Mouse (Mus musculus) heart, adult 2 months (tissue): ENCODE measurements at regions not wholly inside any gene's neighbourhood (a gene's known extent, or its start where the extent isn't known, plus 50 kb on each side); places are given as distances from the start of the nearest gene placed in this dataset.

Experiments used
- DNase-seq, 2 experiments: peaks; one replicate each; pipeline ENCODE4 v3.0.0; 2021
- H3K27ac ChIP-seq: fragments of 200-600 bp; 2 replicates; pipeline ENCODE4 v1.8.1; 2022
- H3K27me3 ChIP-seq: fragments of 200-500 bp; 2 replicates; pipeline ENCODE4 v1.6.1; 2012; ENCODE audit warnings: mild to moderate bottlenecking, low read length, inconsistent platforms, mixed read lengths; ENCODE audit not compliant: control insufficient read depth, insufficient read depth
- H3K36me3 ChIP-seq: fragments of 200-500 bp; 2 replicates; pipeline ENCODE4 v1.6.1; 2012; ENCODE audit warnings: low read length, inconsistent platforms; ENCODE audit not compliant: control insufficient read depth, insufficient read depth
- H3K4me1 ChIP-seq: fragments of 200-500 bp; 2 replicates; pipeline ENCODE4 v1.6.1; 2011; ENCODE audit warnings: low read length; ENCODE audit not compliant: control insufficient read depth, insufficient read depth
- H3K4me3 ChIP-seq: fragments of 200-600 bp; 2 replicates; pipeline ENCODE4 v1.8.1; 2022
- H3K79me2 ChIP-seq: fragments of 200-500 bp; replicated peaks from 2 replicates; pipeline ENCODE4 v1.6.1; 2012; ENCODE audit warnings: mild to moderate bottlenecking, inconsistent platforms, low read length, moderate library complexity, mixed read lengths; ENCODE audit not compliant: control insufficient read depth, insufficient read depth
- H3K9ac ChIP-seq: fragments of 200-500 bp; 2 replicates; pipeline ENCODE4 v1.6.1; 2012; ENCODE audit warnings: low read depth, mild to moderate bottlenecking, control low read depth, inconsistent platforms, low read length, mixed read lengths
- CTCF ChIP-seq: fragments of 200-600 bp; IDR thresholded peaks from 2 replicates; pipeline ENCODE4 v1.8.1; 2022; ENCODE audit warnings: antibody characterized with exemption, mild to moderate bottlenecking, moderate library complexity
- EP300 ChIP-seq: fragments of 200-500 bp; IDR thresholded peaks from 2 replicates; pipeline ENCODE4 v1.6.1; 2011; ENCODE audit warnings: low read depth, low read length, control low read depth; ENCODE audit not compliant: insufficient read depth
- POLR2A ChIP-seq: fragments of 200-500 bp; IDR thresholded peaks from 2 replicates; pipeline ENCODE4 v1.6.1; 2011; ENCODE audit warnings: mild to moderate bottlenecking, low read depth, low read length, control low read depth; ENCODE audit not compliant: insufficient read depth
- WGBS: fragments of 180-500 bp; shearing (Covaris S2); methylation state at CpG from one replicate; pipeline ENCODE4 v1.1.7; 2018; 5-methylcytosine and 5-hydroxymethylcytosine counted together
- intact Hi-C: fragments of 180-260 bp; cut with DNase I; formaldehyde crosslinking; loops from one replicate; pipeline ENCODE4 v1.15.1; 2025

DNA sequence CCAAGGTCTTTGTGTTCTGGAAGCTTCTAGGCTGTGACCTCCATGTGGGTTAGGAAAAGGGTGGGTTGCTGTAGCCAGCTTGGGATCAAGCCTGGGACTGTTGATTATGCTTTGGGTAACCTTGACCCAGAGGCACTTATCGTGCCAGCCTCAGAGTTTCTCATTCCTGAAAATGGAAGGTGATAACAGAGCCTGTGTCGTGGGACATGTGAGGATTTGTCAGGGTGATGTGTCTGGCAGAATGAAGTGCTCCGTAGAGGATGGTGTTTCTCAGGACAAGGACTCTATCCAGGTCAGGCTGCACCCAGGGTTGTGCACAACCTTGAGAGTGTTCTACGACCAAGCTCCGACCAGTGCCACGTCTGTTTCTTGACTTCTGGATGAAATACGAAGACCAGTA, 316.4 kb downstream of the Gm49356 start:
- Histone ChIP-seq H3K79me2 (no peaks in the 10 kb centered on the region), H3K4me1 (peaks cover 14% of the 10 kb centered on the region), H3K36me3 (no peaks in the 10 kb centered on the region), H3K27ac (peak overlapping the region; percentile 75), H3K9ac (no peak overlapping the region), H3K4me3 (no peak overlapping the region), H3K27me3 (no peaks in the 10 kb centered on the region)
- WGBS, result 65% methylated on average over 7 of the region's 7 CpGs
- peak in 1 of 2 experiments; percentile 65 for DNase-seq
- intact Hi-C loops, result loop anchor here (2.0 to 5.0 kb wide), 2 partner anchors 87 to 151 kb away; no protein-coding TSS in a partner anchor
- TF ChIP-seq CTCF (no peak), POLR2A (no peak), EP300 (peak; percentile 95)

DNA sequence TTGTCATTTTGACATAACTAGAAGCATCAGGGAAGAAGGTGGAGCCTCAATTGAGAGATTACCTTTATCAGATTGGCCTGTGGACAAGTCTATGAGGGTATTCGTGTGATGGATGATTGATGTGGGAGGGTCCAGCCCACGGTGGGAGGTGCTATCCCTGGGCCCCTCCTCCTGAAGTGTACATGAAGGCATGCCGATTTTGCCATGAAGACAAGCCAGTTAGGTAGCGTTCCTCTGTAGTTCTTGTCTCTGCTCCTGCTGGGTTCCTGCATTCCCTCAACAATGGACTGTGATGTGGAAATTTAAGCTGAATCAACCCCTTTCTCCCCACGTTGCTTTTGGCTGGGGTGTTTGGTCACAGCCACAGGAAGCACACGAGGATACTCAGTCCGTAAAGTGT, 317.5 kb downstream of the Gm49356 start:
- peaks cover 12% of the 10 kb centered on the region for H3K4me1 ChIP-seq
- intact Hi-C loops, result loop anchor here (5.0 kb wide), 1 partner anchor 86 kb away; no protein-coding TSS in a partner anchor

DNA sequence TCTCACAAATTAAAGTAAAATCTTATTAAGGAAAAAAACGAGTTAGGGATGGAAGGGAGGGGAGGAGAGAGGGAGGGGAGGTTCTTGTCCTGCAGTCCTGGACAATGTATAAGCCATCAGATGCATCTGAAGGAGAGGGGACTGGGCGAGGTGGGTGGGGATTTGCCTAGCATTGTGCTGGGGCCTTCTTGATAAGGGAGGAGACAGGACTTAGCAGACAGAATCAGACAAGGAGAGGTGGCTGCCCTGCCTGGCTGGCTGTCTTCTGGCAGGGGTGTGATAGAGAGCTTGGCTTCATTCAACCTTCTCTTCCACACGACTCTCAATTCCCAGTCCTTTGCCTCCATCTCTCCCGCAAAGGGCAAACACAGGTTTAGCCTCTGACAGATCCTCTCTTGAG, 318.9 kb downstream of the Gm49356 start:
- H3K27ac ChIP-seq, result no peak overlapping the region
- WGBS, result 66% methylated on average over 4 of the region's 4 CpGs
- intact Hi-C loops, result loop anchor here (5.0 kb wide), 1 partner anchor 84 kb away; no protein-coding TSS in a partner anchor
- peaks cover 3% of the 10 kb centered on the region; the same call in 1 of the 2 replicates for H3K4me1 ChIP-seq
- no peak for DNase-seq
- no peak overlapping the region for H3K9ac ChIP-seq
- no peaks in the 10 kb centered on the region for H3K27me3 ChIP-seq
- H3K36me3 ChIP-seq, result no peaks in the 10 kb centered on the region
- no peaks in the 10 kb centered on the region for H3K79me2 ChIP-seq
- no peak overlapping the region for H3K4me3 ChIP-seq
- TF ChIP-seq POLR2A, result no peak
- no peak for TF ChIP-seq EP300
- no peak for TF ChIP-seq CTCF

More for the DNA sequence above, 317.5 kb downstream of the Gm49356 start:
- TF ChIP-seq POLR2A (no peak), EP300 (no peak), CTCF (no peak)
- no peak for DNase-seq
- H3K4me3 ChIP-seq, result no peak overlapping the region
- no peak overlapping the region for H3K27ac ChIP-seq
- H3K79me2 ChIP-seq, result no peaks in the 10 kb centered on the region
- 66% methylated on average over 7 of the region's 7 CpGs for WGBS
- no peaks in the 10 kb centered on the region for H3K36me3 ChIP-seq
- H3K27me3 ChIP-seq, result no peaks in the 10 kb centered on the region
- no peak overlapping the region for H3K9ac ChIP-seq

DNA sequence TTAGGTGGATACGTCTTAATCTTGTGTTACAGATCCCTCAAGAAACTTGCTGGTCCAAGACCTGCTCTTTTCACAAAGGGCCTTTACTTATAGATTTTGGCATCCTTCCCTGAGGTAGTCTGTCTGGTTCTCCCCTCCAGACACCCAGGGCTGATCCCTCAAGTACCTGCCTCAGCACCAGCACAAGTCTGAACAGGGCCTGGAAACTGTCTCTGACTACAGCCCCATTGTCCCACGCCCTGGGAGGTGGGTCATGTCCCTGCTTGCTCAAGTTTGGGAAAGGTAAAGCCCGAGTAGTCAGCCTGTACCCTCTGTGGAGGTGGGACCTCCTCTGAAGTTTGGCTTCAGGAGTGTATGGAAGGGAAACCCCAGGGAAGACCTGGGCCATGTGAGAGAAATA, 323.3 kb downstream of the Gm49356 start:
- no peaks in the 10 kb centered on the region for H3K36me3 ChIP-seq
- no peak overlapping the region for H3K9ac ChIP-seq
- DNase-seq, result no peak
- no peaks in the 10 kb centered on the region for H3K27me3 ChIP-seq
- intact Hi-C loops, result no loop called here
- no peaks in the 10 kb centered on the region for H3K4me1 ChIP-seq
- no peak overlapping the region for H3K4me3 ChIP-seq
- no peak for TF ChIP-seq CTCF
- TF ChIP-seq EP300, result no peak
- no peak for TF ChIP-seq POLR2A
- H3K79me2 ChIP-seq, result no peaks in the 10 kb centered on the region
- WGBS, result 84% methylated on average over 3 of the region's 3 CpGs
- H3K27ac ChIP-seq, result no peak overlapping the region

DNA sequence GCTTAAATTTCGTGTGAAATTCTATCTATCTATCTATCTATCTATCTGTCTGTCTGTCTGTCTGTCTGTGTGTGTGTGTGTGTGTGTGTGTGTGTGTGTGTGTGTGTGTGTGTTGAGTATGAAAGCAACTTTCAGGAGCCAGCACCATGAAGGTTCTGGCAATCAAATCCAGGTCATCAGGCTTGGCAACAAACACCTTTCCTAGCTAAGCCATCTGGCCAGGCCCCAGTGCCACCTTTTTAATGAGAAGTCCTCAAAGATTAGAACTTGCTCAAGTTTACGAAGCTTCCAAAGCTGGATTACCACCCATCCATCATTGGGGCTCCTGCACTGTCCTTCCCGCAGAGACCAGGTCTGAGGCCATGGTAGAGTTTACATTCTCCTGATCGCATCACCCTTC, 325.0 kb downstream of the Gm49356 start:
- no peaks in the 10 kb centered on the region for H3K36me3 ChIP-seq
- intact Hi-C loops, result no loop called here
- H3K4me1 ChIP-seq, result no peaks in the 10 kb centered on the region
- 76% methylated on average over 4 of the region's 4 CpGs for WGBS
- TF ChIP-seq POLR2A, result no peak
- TF ChIP-seq EP300, result no peak
- TF ChIP-seq CTCF, result no peak
- H3K4me3 ChIP-seq, result no peak overlapping the region
- no peaks in the 10 kb centered on the region for H3K27me3 ChIP-seq
- no peak overlapping the region for H3K9ac ChIP-seq
- H3K79me2 ChIP-seq, result no peaks in the 10 kb centered on the region
- no peak for DNase-seq
- no peak overlapping the region for H3K27ac ChIP-seq

DNA sequence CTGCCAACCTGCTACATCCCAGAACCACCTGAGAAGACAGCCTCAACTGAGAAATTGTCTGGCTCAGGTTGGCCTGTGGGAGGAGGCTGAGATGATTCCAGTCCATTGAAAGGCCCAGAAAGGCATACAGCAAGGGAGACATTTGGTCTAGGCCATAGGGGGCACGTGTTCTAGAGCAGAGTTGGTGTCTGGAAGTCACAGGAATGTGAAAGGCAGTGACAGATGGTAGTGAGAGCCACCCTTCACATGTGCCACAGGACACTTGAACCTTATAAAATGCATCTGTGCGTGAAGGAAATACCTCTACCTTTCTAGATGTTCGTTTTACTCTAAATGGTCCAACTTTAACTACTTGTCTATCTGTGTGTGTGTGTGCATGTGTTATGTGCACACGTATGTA, 326.1 kb downstream of the Gm49356 start:
- Histone ChIP-seq H3K27me3 (no peaks in the 10 kb centered on the region), H3K27ac (no peak overlapping the region), H3K9ac (no peak overlapping the region), H3K4me1 (no peaks in the 10 kb centered on the region), H3K4me3 (no peak overlapping the region), H3K79me2 (no peaks in the 10 kb centered on the region), H3K36me3 (no peaks in the 10 kb centered on the region)
- DNase-seq, result no peak
- no peak for TF ChIP-seq EP300
- no peak for TF ChIP-seq CTCF
- no peak for TF ChIP-seq POLR2A
- WGBS, result 88% methylated on average over 4 of the region's 4 CpGs
- intact Hi-C loops, result no loop called here
